Mouse (Mus musculus): ENCODE results near the gene Tgfa. TPM values are rescaled to one million over a fixed set of nuclear protein-coding genes. Genes with fewer than 3 reads are reported as not detected.
A peak's percentile ranks its signal among the peaks of the same experiment; 100 is the strongest.

The Tgfa gene
- polyA plus RNA-seq (2015; fragmentation: Nextera tagmentation; extraction: Ambion mirVana), result 3.8 and 4.3 TPM in 2 replicates

GRCm38 (mm10) chr6:86194941-86195932 lies at the start of gene Tgfa:
Gene Tgfa, plus strand, starts transcription at chr6:86195223.
- Histone ChIP-seq H3K27ac (ENCODE audit: low read length) (peak within 1 kb of the TSS; percentile 71), H3K4me3 (ENCODE audit: low read length) (peak within 1 kb of the TSS; percentile 66), H3K9me3 (ENCODE audit: control insufficient read depth, low read length) (no peaks in the 10 kb centered on the region), H3K36me3 (ENCODE audit: control insufficient read depth, insufficient read depth, low read length) (no peaks in the 10 kb centered on the region), H3K4me1 (replicated peaks; ENCODE audit: control insufficient read depth, insufficient read depth, low read length) (peaks cover 3% of the 10 kb centered on the region), H3K4me2 (ENCODE audit: low read depth, low read length) (peak within 1 kb of the TSS; percentile 93), H3K9ac (ENCODE audit: low read length) (peak within 1 kb of the TSS; percentile 59), H3K27me3 (ENCODE audit: control insufficient read depth, insufficient read depth, low read depth, low read length) (peaks cover 26% of the 10 kb centered on the region)
- under 1% methylated on average over 85 of the region's 97 CpGs for WGBS
- ATAC-seq (ENCODE audit: low read depth), result peak; percentile 94

DNA sequence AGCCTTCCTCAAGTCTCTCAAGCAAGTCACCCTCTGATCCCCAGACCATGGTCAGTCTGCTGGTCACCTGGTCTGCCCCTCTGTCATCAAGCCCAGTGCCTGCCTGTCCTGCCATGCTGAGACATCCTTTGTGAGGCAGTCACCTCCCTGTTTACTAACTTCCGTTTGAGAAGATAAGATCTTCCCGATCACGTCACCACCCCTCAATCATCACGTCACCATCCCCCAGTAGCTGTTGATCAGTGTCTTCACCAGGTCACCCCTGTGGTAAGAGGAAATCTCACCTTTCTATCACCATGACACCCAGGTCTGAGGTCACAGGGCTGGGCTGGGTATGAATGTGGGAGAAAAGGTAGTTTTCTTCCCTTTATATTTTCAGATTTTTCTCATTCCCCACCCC lies 46.5 kb upstream of the Tgfa start:
- H3K4me2 ChIP-seq (ENCODE audit: low read depth, low read length), result no peak overlapping the region
- WGBS, result 14% methylated on average over 4 of the region's 4 CpGs
- no peak for ATAC-seq (ENCODE audit: low read depth)
- H3K27me3 ChIP-seq (ENCODE audit: control insufficient read depth, insufficient read depth, low read depth, low read length), result no peaks in the 10 kb centered on the region
- no peak overlapping the region for H3K4me3 ChIP-seq (ENCODE audit: low read length)
- no peak overlapping the region for H3K27ac ChIP-seq (ENCODE audit: low read length)
- no peaks in the 10 kb centered on the region for H3K4me1 ChIP-seq (replicated peaks; ENCODE audit: control insufficient read depth, insufficient read depth, low read length)
- no peak overlapping the region for H3K9ac ChIP-seq (ENCODE audit: low read length)
- H3K9me3 ChIP-seq (ENCODE audit: control insufficient read depth, low read length), result no peaks in the 10 kb centered on the region; the same call in 1 of the 2 replicates
- H3K36me3 ChIP-seq (ENCODE audit: control insufficient read depth, insufficient read depth, low read length), result no peaks in the 10 kb centered on the region

DNA sequence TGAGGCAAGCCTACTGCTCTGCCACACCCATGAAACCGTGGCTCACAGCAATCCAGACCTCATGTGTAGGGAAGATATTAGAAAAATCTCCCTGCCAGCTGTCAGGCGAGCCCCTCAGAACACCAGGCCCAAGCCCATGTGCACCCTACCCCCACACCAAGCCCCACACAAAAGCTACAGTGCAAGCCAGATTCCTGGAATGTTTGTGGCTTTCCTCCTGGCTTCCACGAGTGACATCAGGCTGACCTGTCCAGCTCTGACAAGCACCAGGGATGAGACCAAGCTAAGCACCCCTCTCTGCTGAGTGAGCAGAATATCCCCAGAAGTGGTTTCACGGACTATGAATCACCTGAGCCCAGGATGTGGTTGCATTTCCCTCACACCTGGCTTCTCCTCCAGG lies 46.0 kb upstream of the Tgfa start:
- no peaks in the 10 kb centered on the region; the same call in 1 of the 2 replicates for H3K9me3 ChIP-seq (ENCODE audit: control insufficient read depth, low read length)
- no peak overlapping the region for H3K4me2 ChIP-seq (ENCODE audit: low read depth, low read length)
- no peak overlapping the region for H3K4me3 ChIP-seq (ENCODE audit: low read length)
- no peak for ATAC-seq (ENCODE audit: low read depth)
- H3K4me1 ChIP-seq (replicated peaks; ENCODE audit: control insufficient read depth, insufficient read depth, low read length), result no peaks in the 10 kb centered on the region
- no peaks in the 10 kb centered on the region for H3K36me3 ChIP-seq (ENCODE audit: control insufficient read depth, insufficient read depth, low read length)
- H3K27ac ChIP-seq (ENCODE audit: low read length), result no peak overlapping the region
- no peak overlapping the region for H3K9ac ChIP-seq (ENCODE audit: low read length)
- 33% methylated on average over 4 of the region's 4 CpGs for WGBS
- no peaks in the 10 kb centered on the region for H3K27me3 ChIP-seq (ENCODE audit: control insufficient read depth, insufficient read depth, low read depth, low read length)

DNA sequence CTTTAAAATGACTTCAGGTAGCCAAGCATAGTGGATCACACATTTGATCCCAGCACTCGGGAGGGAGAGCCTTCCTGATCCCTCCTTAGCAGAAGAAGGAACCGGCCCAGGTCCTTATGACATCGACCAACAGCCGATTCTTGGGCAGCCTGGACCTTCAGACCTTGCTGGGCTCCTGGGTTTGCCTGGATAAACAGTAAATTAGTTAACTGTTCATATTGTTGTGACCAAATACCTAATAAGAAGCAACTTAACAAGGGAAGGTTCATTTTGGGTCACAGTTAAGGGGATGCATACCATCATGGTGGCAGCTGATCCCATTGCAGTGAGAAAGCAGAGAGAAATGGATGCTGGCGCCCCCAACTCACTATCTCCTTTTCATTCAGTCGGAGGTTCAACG lies 42.3 kb upstream of the Tgfa start:
- H3K36me3 ChIP-seq (ENCODE audit: control insufficient read depth, insufficient read depth, low read length), result no peaks in the 10 kb centered on the region
- H3K27ac ChIP-seq (ENCODE audit: low read length), result no peak overlapping the region
- H3K9ac ChIP-seq (ENCODE audit: low read length), result no peak overlapping the region
- peaks cover 9% of the 10 kb centered on the region for H3K4me1 ChIP-seq (replicated peaks; ENCODE audit: control insufficient read depth, insufficient read depth, low read length)
- H3K27me3 ChIP-seq (ENCODE audit: control insufficient read depth, insufficient read depth, low read depth, low read length), result no peaks in the 10 kb centered on the region
- no peak for ATAC-seq (ENCODE audit: low read depth)
- no peak overlapping the region for H3K4me2 ChIP-seq (ENCODE audit: low read depth, low read length)
- H3K4me3 ChIP-seq (ENCODE audit: low read length), result no peak overlapping the region
- WGBS, result 85% methylated on average over 7 of the region's 7 CpGs
- H3K9me3 ChIP-seq (ENCODE audit: control insufficient read depth, low read length), result no peaks in the 10 kb centered on the region

- no peak for ATAC-seq (ENCODE audit: low read depth)
- Histone ChIP-seq H3K27me3 (ENCODE audit: control insufficient read depth, insufficient read depth, low read depth, low read length) (no peaks in the 10 kb centered on the region), H3K4me1 (replicated peaks; ENCODE audit: control insufficient read depth, insufficient read depth, low read length) (peaks cover 9% of the 10 kb centered on the region), H3K4me2 (ENCODE audit: low read depth, low read length) (no peak overlapping the region), H3K9ac (ENCODE audit: low read length) (no peak overlapping the region), H3K9me3 (ENCODE audit: control insufficient read depth, low read length) (no peaks in the 10 kb centered on the region), H3K36me3 (ENCODE audit: control insufficient read depth, insufficient read depth, low read length) (no peaks in the 10 kb centered on the region), H3K27ac (ENCODE audit: low read length) (no peak overlapping the region), H3K4me3 (ENCODE audit: low read length) (no peak overlapping the region)
- 62% methylated on average over 8 of the region's 8 CpGs for WGBS
Observed at GRCm38 (mm10) chr6:86153436-86153990, 41.5 kb upstream of the Tgfa start.

DNA sequence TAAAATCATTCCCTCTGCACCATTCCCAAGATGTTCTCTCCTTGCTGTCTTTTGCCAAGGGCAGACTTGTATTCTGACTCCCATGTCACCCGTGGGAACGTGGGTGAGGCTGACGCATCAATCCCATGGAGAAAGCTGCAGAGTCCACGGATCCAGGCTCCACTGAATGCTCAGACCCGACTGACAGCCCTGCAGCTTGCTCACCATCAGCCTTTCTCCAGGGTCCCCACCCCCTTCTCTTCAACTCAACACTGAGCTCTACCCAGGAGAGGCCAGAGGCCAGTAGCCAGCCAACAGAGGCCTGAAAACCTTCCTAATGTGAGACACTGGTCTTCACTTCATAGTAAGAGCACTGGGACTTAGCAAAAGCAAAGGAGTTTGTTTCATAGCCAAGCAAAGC lies 41.0 kb upstream of the Tgfa start:
- 78% methylated on average over 5 of the region's 5 CpGs for WGBS
- Histone ChIP-seq H3K9ac (ENCODE audit: low read length) (no peak overlapping the region), H3K4me2 (ENCODE audit: low read depth, low read length) (no peak overlapping the region), H3K27ac (ENCODE audit: low read length) (no peak overlapping the region), H3K9me3 (ENCODE audit: control insufficient read depth, low read length) (no peaks in the 10 kb centered on the region), H3K4me1 (replicated peaks; ENCODE audit: control insufficient read depth, insufficient read depth, low read length) (peaks cover 9% of the 10 kb centered on the region), H3K4me3 (ENCODE audit: low read length) (no peak overlapping the region), H3K27me3 (ENCODE audit: control insufficient read depth, insufficient read depth, low read depth, low read length) (no peaks in the 10 kb centered on the region), H3K36me3 (ENCODE audit: control insufficient read depth, insufficient read depth, low read length) (no peaks in the 10 kb centered on the region)
- no peak for ATAC-seq (ENCODE audit: low read depth)

GRCm38 (mm10) chr6:86154481-86154880 lies 40.5 kb upstream of the Tgfa start:
- Histone ChIP-seq H3K4me2 (ENCODE audit: low read depth, low read length) (no peak overlapping the region), H3K9ac (ENCODE audit: low read length) (no peak overlapping the region), H3K27ac (ENCODE audit: low read length) (no peak overlapping the region), H3K36me3 (ENCODE audit: control insufficient read depth, insufficient read depth, low read length) (no peaks in the 10 kb centered on the region), H3K9me3 (ENCODE audit: control insufficient read depth, low read length) (no peaks in the 10 kb centered on the region), H3K4me1 (replicated peaks; ENCODE audit: control insufficient read depth, insufficient read depth, low read length) (peaks cover 9% of the 10 kb centered on the region), H3K4me3 (ENCODE audit: low read length) (no peak overlapping the region), H3K27me3 (ENCODE audit: control insufficient read depth, insufficient read depth, low read depth, low read length) (no peaks in the 10 kb centered on the region)
- ATAC-seq (ENCODE audit: low read depth), result no peak
- 45% methylated on average over 2 of the region's 2 CpGs for WGBS

GRCm38 (mm10) chr6:86157253-86158234 lies 37.5 kb upstream of the Tgfa start:
- ATAC-seq (ENCODE audit: low read depth), result peak; percentile 93
- H3K4me1 ChIP-seq (replicated peaks; ENCODE audit: control insufficient read depth, insufficient read depth, low read length), result peaks cover 9% of the 10 kb centered on the region
- WGBS, result 50% methylated on average over 17 of the region's 17 CpGs
- H3K27me3 ChIP-seq (ENCODE audit: control insufficient read depth, insufficient read depth, low read depth, low read length), result no peaks in the 10 kb centered on the region
- no peaks in the 10 kb centered on the region for H3K36me3 ChIP-seq (ENCODE audit: control insufficient read depth, insufficient read depth, low read length)
- H3K9me3 ChIP-seq (ENCODE audit: control insufficient read depth, low read length), result no peaks in the 10 kb centered on the region
- peak overlapping the region; percentile 26; the same call in 1 of the 2 replicates for H3K27ac ChIP-seq (ENCODE audit: low read length)
- no peak overlapping the region for H3K9ac ChIP-seq (ENCODE audit: low read length)
- H3K4me3 ChIP-seq (ENCODE audit: low read length), result no peak overlapping the region
- peak overlapping the region; percentile 2; the same call in 1 of the 2 replicates for H3K4me2 ChIP-seq (ENCODE audit: low read depth, low read length)
